Mouse (Mus musculus): Measurements from ENCODE around the gene Spag17. TPM values are rescaled to one million over a fixed set of nuclear protein-coding genes. Genes with fewer than 3 reads are reported as not detected.
"Not testable (repeated sequence)": the region's sequence is repeated elsewhere in the genome, so short reads cannot be mapped to it uniquely, and the experiment has no call there.

The Spag17 gene
- polyA plus RNA-seq (2016; fragmentation: Nextera tagmentation; extraction: Ambion mirVana) = 0.60 and 0.99 TPM in 2 replicates

- H3K27me3 ChIP-seq = no peaks in the 10 kb centered on the region
- H3K9ac ChIP-seq (replicated peaks) = no peak within 1 kb of the TSS
- no peak within 1 kb of the TSS for H3K27ac ChIP-seq
- peak within 1 kb of the TSS; percentile 6; the same call in 1 of the 2 replicates for H3K4me2 ChIP-seq
- no peaks in the 10 kb centered on the region for H3K36me3 ChIP-seq
- no peak for ATAC-seq (ENCODE audit: insufficient number of reproducible peaks, insufficient read depth, low FRiP score, low TSS enrichment, low read depth)
- 44% methylated on average over 16 of the region's 16 CpGs for WGBS
- no peak within 1 kb of the TSS for H3K4me3 ChIP-seq (replicated peaks)
- H3K9me3 ChIP-seq = no peaks in the 10 kb centered on the region
- peaks cover 6% of the 10 kb centered on the region; the same call in 1 of the 2 replicates for H3K4me1 ChIP-seq (replicated peaks)
Measured at GRCm38 (mm10) chr3:99885187-99885811, at the start of gene Spag17. Gene Spag17, plus strand, starts transcription at chr3:99885406.

GRCm38 (mm10) chr3:99842333-99842732 lies 42.9 kb upstream of the Spag17 start:
- WGBS = 20% methylated on average over 2 of the region's 2 CpGs
- H3K27me3 ChIP-seq = no peaks in the 10 kb centered on the region; the same call in 1 of the 2 replicates
- no peak overlapping the region for H3K4me3 ChIP-seq (replicated peaks)
- H3K4me2 ChIP-seq = no peak overlapping the region
- no peaks in the 10 kb centered on the region for H3K36me3 ChIP-seq
- 0 out of 2 replicates have a peak overlapping the region, but pooled peaks have one; percentile 12 for H3K27ac ChIP-seq
- no peak for ATAC-seq (ENCODE audit: insufficient number of reproducible peaks, insufficient read depth, low FRiP score, low TSS enrichment, low read depth)
- no peak overlapping the region for H3K9ac ChIP-seq (replicated peaks)
- H3K4me1 ChIP-seq (replicated peaks) = peaks cover 20% of the 10 kb centered on the region
- no peaks in the 10 kb centered on the region for H3K9me3 ChIP-seq

- 21% methylated on average over 3 of the region's 3 CpGs for WGBS
- Histone ChIP-seq H3K9ac (replicated peaks) (no peak overlapping the region), H3K4me1 (replicated peaks) (peaks cover 20% of the 10 kb centered on the region), H3K36me3 (no peaks in the 10 kb centered on the region), H3K27ac (no peak overlapping the region), H3K4me3 (replicated peaks) (no peak overlapping the region), H3K4me2 (no peak overlapping the region), H3K9me3 (no peaks in the 10 kb centered on the region), H3K27me3 (no peaks in the 10 kb centered on the region; the same call in 1 of the 2 replicates)
- no peak for ATAC-seq (ENCODE audit: insufficient number of reproducible peaks, insufficient read depth, low FRiP score, low TSS enrichment, low read depth)
Measured at GRCm38 (mm10) chr3:99842808-99843207, 42.4 kb upstream of the Spag17 start.

- H3K4me1 ChIP-seq (replicated peaks) = peaks cover 20% of the 10 kb centered on the region
- WGBS = 87% methylated on average over 6 of the region's 6 CpGs
- H3K27me3 ChIP-seq = no peaks in the 10 kb centered on the region; the same call in 1 of the 2 replicates
- no peak overlapping the region for H3K4me3 ChIP-seq (replicated peaks)
- no peak overlapping the region for H3K9ac ChIP-seq (replicated peaks)
- no peak overlapping the region for H3K4me2 ChIP-seq
- ATAC-seq (ENCODE audit: insufficient number of reproducible peaks, insufficient read depth, low FRiP score, low TSS enrichment, low read depth) = no peak
- no peaks in the 10 kb centered on the region for H3K36me3 ChIP-seq
- no peak overlapping the region for H3K27ac ChIP-seq
- no peaks in the 10 kb centered on the region for H3K9me3 ChIP-seq
Measured at GRCm38 (mm10) chr3:99843233-99843632, 42.0 kb upstream of the Spag17 start.

- H3K27ac ChIP-seq = no peak overlapping the region
- H3K9me3 ChIP-seq = no peaks in the 10 kb centered on the region
- H3K4me2 ChIP-seq = no peak overlapping the region
- no peak overlapping the region for H3K4me3 ChIP-seq (replicated peaks)
- H3K27me3 ChIP-seq = no peaks in the 10 kb centered on the region; the same call in 1 of the 2 replicates
- no peak overlapping the region for H3K9ac ChIP-seq (replicated peaks)
- peaks cover 20% of the 10 kb centered on the region for H3K4me1 ChIP-seq (replicated peaks)
- 70% methylated on average over 7 of the region's 7 CpGs for WGBS
- no peak for ATAC-seq (ENCODE audit: insufficient number of reproducible peaks, insufficient read depth, low FRiP score, low TSS enrichment, low read depth)
- no peaks in the 10 kb centered on the region for H3K36me3 ChIP-seq
Measured at GRCm38 (mm10) chr3:99850926-99851325, 34.3 kb upstream of the Spag17 start.

DNA sequence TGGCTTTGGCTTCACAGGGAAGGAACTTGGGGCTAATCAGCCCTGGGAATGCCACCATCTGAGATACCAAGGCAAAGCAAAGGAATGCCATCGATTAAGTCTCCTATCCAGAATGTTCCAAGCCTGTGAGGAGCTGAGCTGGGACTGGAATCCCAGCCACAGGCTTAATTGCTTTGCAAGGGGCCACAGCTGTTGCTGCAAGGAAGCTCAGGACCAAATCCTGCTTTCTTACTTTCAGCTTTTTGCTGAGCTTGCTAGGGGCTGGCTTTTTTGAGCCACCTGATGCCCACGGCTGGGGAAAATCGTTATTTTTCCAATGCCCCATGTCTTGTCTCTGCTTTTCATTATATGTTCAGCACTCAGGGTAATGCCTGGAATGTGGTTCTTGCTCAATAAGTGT lies 30.6 kb upstream of the Spag17 start:
- H3K9me3 ChIP-seq = no peaks in the 10 kb centered on the region
- H3K4me2 ChIP-seq = no peak overlapping the region
- H3K9ac ChIP-seq (replicated peaks) = no peak overlapping the region
- 36% methylated on average over 3 of the region's 3 CpGs for WGBS
- ATAC-seq (ENCODE audit: insufficient number of reproducible peaks, insufficient read depth, low FRiP score, low TSS enrichment, low read depth) = no peak
- H3K4me1 ChIP-seq (replicated peaks) = peaks cover 29% of the 10 kb centered on the region
- H3K27me3 ChIP-seq = no peaks in the 10 kb centered on the region
- H3K36me3 ChIP-seq = no peaks in the 10 kb centered on the region
- no peak overlapping the region for H3K4me3 ChIP-seq (replicated peaks)
- no peak overlapping the region for H3K27ac ChIP-seq

- Histone ChIP-seq H3K9me3 (no peaks in the 10 kb centered on the region), H3K27me3 (no peaks in the 10 kb centered on the region), H3K4me2 (no peak overlapping the region), H3K4me3 (replicated peaks) (no peak overlapping the region), H3K27ac (no peak overlapping the region), H3K4me1 (replicated peaks) (peaks cover 25% of the 10 kb centered on the region), H3K9ac (replicated peaks) (no peak overlapping the region), H3K36me3 (no peaks in the 10 kb centered on the region)
- ATAC-seq (ENCODE audit: insufficient number of reproducible peaks, insufficient read depth, low FRiP score, low TSS enrichment, low read depth) = no peak
- WGBS = 83% methylated on average over 3 of the region's 3 CpGs
Measured at GRCm38 (mm10) chr3:99858922-99859321, 26.3 kb upstream of the Spag17 start.

DNA sequence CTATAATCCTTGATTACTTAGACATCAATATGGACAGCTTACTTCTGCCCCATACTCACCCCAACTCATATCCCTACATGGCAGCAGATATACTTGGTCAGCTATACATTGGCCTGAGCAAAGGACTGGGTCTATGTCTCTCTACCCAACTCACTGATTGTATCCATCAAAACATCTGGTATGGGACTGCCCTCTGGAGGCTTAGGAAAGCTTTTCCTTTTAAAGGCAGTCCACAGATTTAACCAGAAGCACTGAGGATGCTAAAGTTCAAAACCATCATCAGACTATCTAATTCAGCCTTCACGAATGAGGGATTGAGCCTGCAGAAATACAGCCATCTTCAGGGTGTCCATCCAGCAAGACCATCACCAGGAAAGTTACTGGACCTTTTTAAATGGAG lies 20.5 kb upstream of the Spag17 start:
- H3K9me3 ChIP-seq = no peaks in the 10 kb centered on the region
- no peak overlapping the region for H3K9ac ChIP-seq (replicated peaks)
- no peak overlapping the region for H3K4me2 ChIP-seq
- H3K4me3 ChIP-seq (replicated peaks) = no peak overlapping the region
- no peaks in the 10 kb centered on the region; the same call in 1 of the 2 replicates for H3K4me1 ChIP-seq (replicated peaks)
- no peaks in the 10 kb centered on the region for H3K36me3 ChIP-seq
- no peak for ATAC-seq (ENCODE audit: insufficient number of reproducible peaks, insufficient read depth, low FRiP score, low TSS enrichment, low read depth)
- H3K27me3 ChIP-seq = no peaks in the 10 kb centered on the region
- no peak overlapping the region for H3K27ac ChIP-seq
- 76% methylated on average over 1 of the region's 1 CpGs for WGBS

DNA sequence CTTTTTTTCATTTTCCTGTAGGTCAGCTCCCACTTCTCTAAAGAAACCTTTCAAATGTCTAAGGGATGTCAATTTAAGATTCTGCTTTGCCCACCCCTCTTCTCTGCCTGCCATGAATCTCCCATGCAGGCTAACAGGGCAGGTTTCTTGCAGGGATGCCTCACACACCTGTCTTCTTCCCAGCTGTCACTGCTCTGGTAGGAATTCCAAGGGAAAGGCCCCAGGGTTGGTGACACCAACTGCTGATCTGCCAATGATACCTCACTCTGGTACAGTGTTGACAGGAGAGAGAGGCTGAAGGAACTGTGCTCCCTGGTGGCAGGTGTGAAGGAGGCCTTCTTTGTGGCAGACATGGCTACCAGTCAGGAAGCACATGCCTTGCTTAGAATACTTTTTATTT lies 10.1 kb upstream of the Spag17 start:
- Histone ChIP-seq H3K4me3 (replicated peaks) (no peak overlapping the region), H3K4me1 (replicated peaks) (no peaks in the 10 kb centered on the region), H3K9ac (replicated peaks) (no peak overlapping the region), H3K27me3 (no peaks in the 10 kb centered on the region), H3K9me3 (no peaks in the 10 kb centered on the region), H3K27ac (no peak overlapping the region), H3K4me2 (no peak overlapping the region), H3K36me3 (no peaks in the 10 kb centered on the region)
- no peak for ATAC-seq (ENCODE audit: insufficient number of reproducible peaks, insufficient read depth, low FRiP score, low TSS enrichment, low read depth)

- Histone ChIP-seq H3K4me2 (no peak overlapping the region), H3K4me3 (replicated peaks) (no peak overlapping the region), H3K27ac (no peak overlapping the region), H3K27me3 (no peaks in the 10 kb centered on the region), H3K4me1 (replicated peaks) (peaks cover 6% of the 10 kb centered on the region; the same call in 1 of the 2 replicates), H3K9ac (replicated peaks) (no peak overlapping the region), H3K36me3 (no peaks in the 10 kb centered on the region), H3K9me3 (no peaks in the 10 kb centered on the region)
- 41% methylated on average over 3 of the region's 3 CpGs for WGBS
- no peak for ATAC-seq (ENCODE audit: insufficient number of reproducible peaks, insufficient read depth, low FRiP score, low TSS enrichment, low read depth)
Measured at GRCm38 (mm10) chr3:99881498-99881897, 3.7 kb upstream of the Spag17 start.

DNA sequence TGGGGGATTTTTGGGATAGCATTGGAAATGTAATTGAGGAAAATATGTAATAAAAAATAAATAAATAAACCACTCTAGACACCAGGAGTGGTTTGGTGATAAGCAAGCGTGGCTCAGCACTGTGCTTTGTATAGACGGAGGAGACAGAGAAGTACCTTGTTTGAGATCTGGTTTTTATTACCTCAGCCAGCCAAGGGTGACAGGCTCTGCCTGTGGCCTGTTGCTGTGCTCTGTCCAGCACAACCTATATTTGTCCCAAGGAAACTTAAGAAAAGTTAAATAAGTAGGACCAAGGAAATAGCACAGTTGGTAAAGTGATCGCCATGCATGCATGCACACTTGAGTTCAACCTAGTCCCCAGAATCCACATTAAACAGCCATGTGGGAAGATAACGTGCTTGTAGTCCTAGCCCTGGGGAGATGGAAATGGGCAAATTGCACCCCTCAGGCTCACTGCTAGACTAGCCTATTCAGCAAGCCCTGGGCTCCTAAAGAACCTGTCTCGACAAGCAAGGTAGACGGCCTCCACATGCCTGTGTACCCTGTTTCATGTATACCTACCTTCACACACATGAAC lies 1.1 kb upstream of the Spag17 start:
- 66% methylated on average over 6 of the region's 6 CpGs for WGBS
- no peak overlapping the region for H3K9ac ChIP-seq (replicated peaks)
- no peaks in the 10 kb centered on the region for H3K9me3 ChIP-seq
- no peak overlapping the region for H3K4me2 ChIP-seq
- H3K27ac ChIP-seq = no peak overlapping the region
- H3K36me3 ChIP-seq = no peaks in the 10 kb centered on the region
- no peak overlapping the region for H3K4me3 ChIP-seq (replicated peaks)
- ATAC-seq (ENCODE audit: insufficient number of reproducible peaks, insufficient read depth, low FRiP score, low TSS enrichment, low read depth) = no peak
- peaks cover 6% of the 10 kb centered on the region; the same call in 1 of the 2 replicates for H3K4me1 ChIP-seq (replicated peaks)
- no peaks in the 10 kb centered on the region for H3K27me3 ChIP-seq

GRCm38 (mm10) chr3:99894741-99895140 lies 9.5 kb downstream of the Spag17 start:
- not testable (repeated sequence) for H3K27me3 ChIP-seq; H3K36me3 ChIP-seq; H3K27ac ChIP-seq; H3K9ac ChIP-seq (replicated peaks); H3K4me2 ChIP-seq; H3K4me3 ChIP-seq (replicated peaks); ATAC-seq (ENCODE audit: insufficient number of reproducible peaks, insufficient read depth, low FRiP score, low TSS enrichment, low read depth); H3K4me1 ChIP-seq (replicated peaks)
- WGBS = 96% methylated on average over 4 of the region's 4 CpGs
- peaks cover 33% of the 10 kb centered on the region for H3K9me3 ChIP-seq

Data from limb, embryonic 12.5 days (tissue).